Mouse (Mus musculus): ENCODE results near the gene BC049762.

DNA sequence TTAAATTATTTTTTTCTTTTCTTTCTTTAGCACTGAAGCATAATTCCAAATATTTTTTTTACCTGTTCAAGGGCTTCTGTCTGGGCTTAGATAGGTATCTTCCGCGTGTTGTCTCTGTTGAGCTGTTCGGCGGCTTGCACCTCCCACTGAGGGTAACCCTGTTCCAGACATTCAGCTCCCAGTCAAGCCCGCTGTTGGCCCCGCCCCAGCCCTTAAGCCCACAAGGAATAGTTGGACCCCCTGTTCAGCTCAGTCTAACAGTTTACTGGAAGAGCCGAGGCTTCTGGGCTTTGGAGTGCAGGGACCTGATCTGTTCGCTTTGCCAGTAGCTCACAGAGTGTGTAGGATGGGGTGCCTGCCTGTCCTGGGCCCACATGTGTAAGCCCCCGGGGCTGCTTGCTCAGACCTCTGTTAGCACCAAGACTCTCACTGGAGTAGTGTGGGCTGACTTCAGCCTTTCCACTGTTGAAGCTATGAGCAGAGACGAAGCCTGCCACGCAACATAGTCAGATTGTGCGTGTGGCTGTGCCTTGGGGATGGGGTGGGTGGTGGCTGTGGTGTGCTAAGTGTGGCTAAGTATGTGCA lies 43.4 kb downstream of the BC049762 start:
- TF ChIP-seq CTCF (IDR thresholded peaks at IDR 0.05; ENCODE audit: borderline replicate concordance, insufficient read depth, low read depth, low read length) (no peak), POLR2A (IDR thresholded peaks at IDR 0.05; ENCODE audit: borderline replicate concordance, insufficient read depth, low read length) (no peak)
